Mouse (Mus musculus): ENCODE measurements around the gene Rhebl1. TPM values are rescaled to one million over a fixed set of nuclear protein-coding genes. Genes with fewer than 3 reads are reported as not detected.
"Not testable (repeated sequence)": the region's sequence is repeated elsewhere in the genome, so short reads cannot be mapped to it uniquely, and the experiment has no call there.

The Rhebl1 gene
- total RNA-seq (2021): 1 to 10 TPM; 4.7 to 7.7 TPM

GRCm38 (mm10) chr15:98893940-98894745, at the start of gene Rhebl1:
Gene Rhebl1 (minus strand): TSS chr15:98894540.
- DNase-seq (ENCODE audit: extremely low spot score in 1 of 2, low spot score in 1 of 2): peak in 1 of 2 experiments; percentile 29

GRCm38 (mm10) chr15:98943133-98943532, 48.8 kb upstream of the Rhebl1 start:
- DNase-seq (ENCODE audit: extremely low spot score in 1 of 2, low spot score in 1 of 2): no peak

GRCm38 (mm10) chr15:98942081-98942480, 47.7 kb upstream of the Rhebl1 start:
- DNase-seq (ENCODE audit: extremely low spot score in 1 of 2, low spot score in 1 of 2): no peak

- DNase-seq (ENCODE audit: extremely low spot score in 1 of 2, low spot score in 1 of 2): no peak
These were observed 47.2 kb upstream of the Rhebl1 start for GRCm38 (mm10) chr15:98941539-98941938.

GRCm38 (mm10) chr15:98940816-98941215, 46.5 kb upstream of the Rhebl1 start:
- no peak for DNase-seq (ENCODE audit: extremely low spot score in 1 of 2, low spot score in 1 of 2)

GRCm38 (mm10) chr15:98934217-98934839, 40.0 kb upstream of the Rhebl1 start, which contains the start of gene Tuba1b:
Gene Tuba1b (minus strand): TSS chr15:98934565.
- peak; percentile 78 to 84 for DNase-seq (ENCODE audit: extremely low spot score in 1 of 2, low spot score in 1 of 2)

GRCm38 (mm10) chr15:98933833-98934216, 39.5 kb upstream of the Rhebl1 start:
- DNase-seq (ENCODE audit: extremely low spot score in 1 of 2, low spot score in 1 of 2): peak; percentile 89 to 94

- not testable (repeated sequence) for DNase-seq (ENCODE audit: extremely low spot score in 1 of 2, low spot score in 1 of 2)
These were observed 38.8 kb upstream of the Rhebl1 start for GRCm38 (mm10) chr15:98933004-98933671.

- DNase-seq (ENCODE audit: extremely low spot score in 1 of 2, low spot score in 1 of 2): no peak
These were observed 36.7 kb upstream of the Rhebl1 start for GRCm38 (mm10) chr15:98930998-98931397.

GRCm38 (mm10) chr15:98930017-98930734, 35.8 kb upstream of the Rhebl1 start:
- DNase-seq (ENCODE audit: extremely low spot score in 1 of 2, low spot score in 1 of 2): no peak

- DNase-seq (ENCODE audit: extremely low spot score in 1 of 2, low spot score in 1 of 2): peak; percentile 36 to 65
These were observed 34.4 kb upstream of the Rhebl1 start for GRCm38 (mm10) chr15:98928598-98929240.

GRCm38 (mm10) chr15:98927566-98927965, 33.2 kb upstream of the Rhebl1 start:
- no peak for DNase-seq (ENCODE audit: extremely low spot score in 1 of 2, low spot score in 1 of 2)

GRCm38 (mm10) chr15:98924682-98925081, 30.3 kb upstream of the Rhebl1 start:
- DNase-seq (ENCODE audit: extremely low spot score in 1 of 2, low spot score in 1 of 2): no peak

GRCm38 (mm10) chr15:98923031-98923537, 28.7 kb upstream of the Rhebl1 start:
- no peak for DNase-seq (ENCODE audit: extremely low spot score in 1 of 2, low spot score in 1 of 2)

- no peak for DNase-seq (ENCODE audit: extremely low spot score in 1 of 2, low spot score in 1 of 2)
These were observed 28.2 kb upstream of the Rhebl1 start for GRCm38 (mm10) chr15:98922581-98922980.

- no peak for DNase-seq (ENCODE audit: extremely low spot score in 1 of 2, low spot score in 1 of 2)
These were observed 27.2 kb upstream of the Rhebl1 start for GRCm38 (mm10) chr15:98921510-98921909.

- DNase-seq (ENCODE audit: extremely low spot score in 1 of 2, low spot score in 1 of 2): not testable (repeated sequence)
These were observed 24.2 kb upstream of the Rhebl1 start for GRCm38 (mm10) chr15:98918499-98918895.

GRCm38 (mm10) chr15:98917538-98918498, 23.5 kb upstream of the Rhebl1 start, which contains the start of gene Lmbr1l:
Gene Lmbr1l (minus strand): TSS chr15:98918231.
- peak; percentile 93 to 97 for DNase-seq (ENCODE audit: extremely low spot score in 1 of 2, low spot score in 1 of 2)

GRCm38 (mm10) chr15:98917091-98917490, 22.8 kb upstream of the Rhebl1 start:
- DNase-seq (ENCODE audit: extremely low spot score in 1 of 2, low spot score in 1 of 2): no peak

Measured in layer of hippocampus, postnatal 25 days (tissue).